Mouse (Mus musculus) limb, embryonic 10.5 days (tissue): ENCODE measurements around the gene Bco1. TPM values are rescaled to one million over a fixed set of nuclear protein-coding genes. Genes with fewer than 3 reads are reported as not detected.

ENCODE experiments used
- DNase-seq: peaks from one replicate; pipeline ENCODE4 v3.0.0-alpha.2; 2017; ENCODE audit warnings: low spot score
- H3K27ac ChIP-seq: fragments of 300-500 bp; sonication (generic); 2 replicates; pipeline ENCODE4 v1.5.1; 2016; ENCODE audit warnings: mild to moderate bottlenecking
- H3K27me3 ChIP-seq: fragments of 300-500 bp; sonication (generic); 2 replicates; pipeline ENCODE4 v1.6.1; 2016; ENCODE audit warnings: low read depth, mild to moderate bottlenecking; ENCODE audit not compliant: poor library complexity, severe bottlenecking
- H3K36me3 ChIP-seq: fragments of 300-500 bp; sonication (generic); 2 replicates; pipeline ENCODE4 v1.6.1; 2016; ENCODE audit warnings: mild to moderate bottlenecking, moderate library complexity
- H3K4me1 ChIP-seq: fragments of 300-500 bp; sonication (generic); 2 replicates; pipeline ENCODE4 v1.6.1; 2016
- H3K4me3 ChIP-seq: fragments of 300-500 bp; sonication (generic); 2 replicates; pipeline ENCODE4 v1.5.1; 2016; ENCODE audit warnings: mild to moderate bottlenecking, moderate library complexity
- H3K9me3 ChIP-seq: fragments of 300-500 bp; sonication (generic); replicated peaks from 2 replicates; pipeline ENCODE4 v1.6.1; 2016; ENCODE audit warnings: mild to moderate bottlenecking
- WGBS: fragments of 180-500 bp; shearing (Covaris S2); methylation state at CpG from one replicate; pipeline ENCODE4 v1.1.7; 2016; 5-methylcytosine and 5-hydroxymethylcytosine counted together
- polyA plus RNA-seq: library from polyadenylated mRNA; unstranded; fragments of >200 nt; fragmentation: Nextera tagmentation; extraction: Ambion mirVana; gene quantifications from 2 replicates; pipeline ENCODE4 v1.2.1, GENCODE M21; 2016

The Bco1 gene
- polyA plus RNA-seq, 1 experiment from 2014 or later: not detected

DNA sequence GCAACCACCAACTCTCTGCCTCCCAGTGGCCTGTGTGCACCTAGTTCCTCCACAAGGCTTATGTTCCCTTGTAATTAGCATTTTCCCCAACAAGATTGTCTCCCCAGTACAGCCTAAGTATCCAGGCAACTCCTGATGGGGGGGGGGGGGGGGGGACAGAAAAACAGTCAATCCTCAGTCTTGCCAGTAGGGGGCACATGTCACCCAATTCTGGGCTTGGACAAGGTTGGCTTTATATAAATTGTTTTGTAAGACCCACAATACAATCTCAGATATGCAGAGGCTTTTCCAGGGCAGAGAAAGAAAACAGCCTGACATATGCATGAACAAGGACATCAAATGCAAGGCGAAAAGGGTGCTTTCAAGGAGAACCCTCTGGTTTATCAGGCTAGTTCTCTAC, 25.9 kb upstream of the Bco1 start:
- H3K27me3 ChIP-seq: no peaks in the 10 kb centered on the region
- no peak overlapping the region for H3K4me3 ChIP-seq
- no peaks in the 10 kb centered on the region for H3K36me3 ChIP-seq
- WGBS: 90% methylated on average over 1 of the region's 1 CpGs
- no peak for DNase-seq
- H3K4me1 ChIP-seq: no peaks in the 10 kb centered on the region
- H3K9me3 ChIP-seq: no peaks in the 10 kb centered on the region
- H3K27ac ChIP-seq: no peak overlapping the region

DNA sequence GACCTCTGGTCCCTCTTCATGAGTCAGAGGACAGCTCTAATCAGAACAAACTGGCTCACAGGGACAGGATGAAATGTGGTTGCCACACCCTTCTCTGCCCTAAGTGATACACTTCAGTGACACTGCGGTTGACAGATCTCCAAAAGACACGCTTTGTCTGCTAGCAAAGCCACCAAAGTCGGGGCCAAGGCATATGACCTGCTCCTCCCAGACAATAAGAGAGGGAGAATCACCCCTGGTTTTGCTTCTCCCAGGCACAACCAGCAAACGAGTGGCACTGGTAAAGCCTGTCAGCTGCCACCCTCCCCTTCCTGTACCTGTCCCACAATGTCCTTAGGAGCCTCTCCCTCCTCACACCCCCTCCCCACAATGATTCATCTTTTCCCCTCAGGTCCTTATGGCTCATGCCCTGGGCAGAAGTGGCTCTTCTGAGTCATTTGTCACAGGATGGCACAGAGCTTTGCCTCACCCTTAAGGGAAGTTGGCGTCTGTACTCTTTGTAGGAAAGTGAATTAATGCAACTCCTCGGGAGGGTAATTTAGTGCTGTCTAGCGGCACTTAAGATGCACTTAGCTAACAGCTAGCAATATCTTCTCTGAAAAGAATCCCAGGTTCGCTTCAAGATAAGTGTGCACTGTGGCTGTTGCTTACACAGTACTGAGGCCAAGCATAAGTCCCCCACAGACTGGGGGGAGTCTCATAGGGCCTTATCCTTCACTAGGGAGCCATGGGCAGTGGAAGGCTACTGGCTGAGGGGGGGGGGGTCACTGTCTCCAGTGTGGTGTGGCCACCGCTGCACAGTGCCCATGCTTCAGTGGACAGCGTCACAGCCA, 21.1 kb upstream of the Bco1 start:
- H3K27ac ChIP-seq: no peak overlapping the region
- no peak for DNase-seq
- no peaks in the 10 kb centered on the region for H3K36me3 ChIP-seq
- no peaks in the 10 kb centered on the region for H3K9me3 ChIP-seq
- 72% methylated on average over 10 of the region's 10 CpGs for WGBS
- H3K4me1 ChIP-seq: no peaks in the 10 kb centered on the region
- H3K4me3 ChIP-seq: no peak overlapping the region
- no peaks in the 10 kb centered on the region for H3K27me3 ChIP-seq

DNA sequence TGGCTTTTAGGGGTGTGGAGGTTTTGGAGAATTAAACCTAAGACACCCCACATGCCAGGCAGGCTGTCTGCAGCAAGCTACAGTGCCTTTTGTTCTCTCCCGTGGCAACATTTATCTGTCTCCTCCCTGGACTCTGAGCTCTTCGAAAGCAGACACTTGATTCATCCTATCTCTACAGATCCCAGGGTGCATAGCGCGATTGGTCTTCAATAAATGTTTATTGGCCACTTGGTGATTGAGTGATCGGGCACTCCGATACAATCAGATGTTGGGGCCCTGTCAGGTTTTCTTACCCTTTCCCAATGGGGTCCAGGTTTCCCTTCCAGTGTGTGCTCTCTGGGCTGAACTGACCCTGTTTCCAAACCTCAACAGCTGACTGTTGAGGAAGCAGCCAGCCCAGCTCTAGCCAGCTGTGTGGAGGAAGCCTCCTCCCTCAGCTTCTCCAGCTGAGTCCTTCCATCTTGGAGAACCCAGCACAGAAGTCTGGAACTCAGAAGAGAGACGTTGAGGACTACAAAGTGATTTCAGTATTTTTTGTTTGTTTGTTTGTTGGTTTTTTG, 17.2 kb upstream of the Bco1 start:
- H3K4me3 ChIP-seq: no peak overlapping the region
- no peak overlapping the region for H3K27ac ChIP-seq
- H3K9me3 ChIP-seq: no peaks in the 10 kb centered on the region
- no peaks in the 10 kb centered on the region for H3K36me3 ChIP-seq
- no peaks in the 10 kb centered on the region for H3K4me1 ChIP-seq
- DNase-seq: no peak
- 89% methylated on average over 7 of the region's 7 CpGs for WGBS
- H3K27me3 ChIP-seq: no peaks in the 10 kb centered on the region

DNA sequence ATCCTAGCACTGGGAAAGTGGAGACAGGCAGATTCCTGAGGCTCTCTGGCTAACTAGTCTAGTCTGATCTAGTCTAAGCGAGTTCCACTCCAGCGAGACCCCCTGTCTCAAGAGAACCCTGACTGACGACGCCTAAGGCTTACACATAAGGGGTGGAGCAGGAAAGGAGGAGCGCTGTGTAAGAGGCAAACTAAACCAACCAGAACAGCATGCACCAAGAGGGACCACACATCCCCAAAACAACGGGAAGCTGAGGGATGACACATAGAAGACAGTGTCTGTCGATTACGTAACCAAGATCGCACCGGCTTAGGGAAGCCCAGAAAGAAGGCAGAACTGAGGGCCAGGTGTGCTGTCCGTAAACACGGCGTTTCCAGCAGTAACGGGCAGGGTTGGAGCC, 16.0 kb upstream of the Bco1 start:
- H3K9me3 ChIP-seq: no peaks in the 10 kb centered on the region
- no peak overlapping the region for H3K4me3 ChIP-seq
- no peaks in the 10 kb centered on the region for H3K27me3 ChIP-seq
- no peak for DNase-seq
- no peak overlapping the region for H3K27ac ChIP-seq
- no peaks in the 10 kb centered on the region for H3K36me3 ChIP-seq
- H3K4me1 ChIP-seq: no peaks in the 10 kb centered on the region
- WGBS: 91% methylated on average over 14 of the region's 14 CpGs

DNA sequence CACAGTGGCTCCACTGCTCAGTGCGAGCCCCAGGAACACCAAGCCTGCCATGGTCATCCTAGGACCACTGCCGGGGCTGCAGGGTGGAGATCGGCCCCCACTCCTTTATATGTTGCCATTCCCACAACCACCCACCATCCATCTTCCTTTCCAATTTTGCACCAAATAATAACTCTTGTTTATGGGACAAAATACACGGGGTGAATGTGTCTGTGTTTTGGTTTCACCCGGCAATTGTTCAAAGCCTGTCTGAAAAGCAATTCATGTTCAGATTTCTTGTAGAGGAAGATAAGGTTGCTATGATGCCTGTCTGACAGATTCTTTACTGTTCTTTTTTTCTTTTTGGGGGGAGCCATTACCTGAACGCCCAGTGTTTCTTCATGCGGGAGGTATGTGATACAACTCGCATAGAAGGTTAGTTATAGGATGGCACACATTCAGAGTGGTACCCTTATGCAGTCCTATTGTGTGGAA, 13.2 kb upstream of the Bco1 start, which contains the start of gene Pkd1l2:
Pkd1l2 (minus strand) TSS at position 51 of the 474 bp plus-strand sequence.
- H3K27ac ChIP-seq: no peak within 1 kb of the TSS
- H3K4me1 ChIP-seq: no peaks in the 10 kb centered on the region
- H3K9me3 ChIP-seq: no peaks in the 10 kb centered on the region
- H3K36me3 ChIP-seq: no peaks in the 10 kb centered on the region
- DNase-seq: no peak
- no peaks in the 10 kb centered on the region for H3K27me3 ChIP-seq
- no peak within 1 kb of the TSS for H3K4me3 ChIP-seq
- WGBS: 90% methylated on average over 8 of the region's 8 CpGs

DNA sequence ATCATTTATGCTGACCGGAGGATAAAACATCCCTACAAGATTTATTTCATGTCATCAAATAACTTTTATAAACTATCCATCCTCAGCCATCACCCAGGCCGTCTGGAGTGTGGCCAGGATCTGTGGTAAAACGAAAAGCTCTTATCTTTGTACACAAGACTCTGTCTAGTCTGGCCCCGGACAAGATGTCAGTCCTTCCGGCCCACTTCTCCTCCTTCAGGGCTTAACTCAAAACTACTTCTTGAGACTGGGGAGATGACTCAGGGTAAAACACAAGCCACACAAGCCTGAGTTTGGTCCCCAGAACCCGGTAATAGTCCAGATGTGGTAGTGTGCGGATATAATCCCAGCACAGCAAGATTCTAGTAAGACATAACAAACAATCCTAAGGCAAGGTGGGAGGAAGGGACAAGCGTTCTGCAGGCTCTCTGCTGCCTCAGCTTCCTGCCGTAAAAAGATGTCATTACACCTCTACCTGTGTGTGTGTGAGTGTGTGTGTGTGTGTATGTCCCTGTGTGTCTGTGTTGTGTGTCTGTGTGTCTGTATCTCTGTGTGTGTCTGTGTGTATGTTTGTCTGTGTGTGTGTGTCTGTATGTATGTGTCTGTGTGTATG, 12.6 kb upstream of the Bco1 start:
- 78% methylated on average over 9 of the region's 9 CpGs for WGBS
- no peaks in the 10 kb centered on the region for H3K4me1 ChIP-seq
- H3K27me3 ChIP-seq: no peaks in the 10 kb centered on the region
- no peaks in the 10 kb centered on the region for H3K9me3 ChIP-seq
- H3K36me3 ChIP-seq: no peaks in the 10 kb centered on the region
- no peak for DNase-seq
- no peak overlapping the region for H3K27ac ChIP-seq
- H3K4me3 ChIP-seq: no peak overlapping the region

DNA sequence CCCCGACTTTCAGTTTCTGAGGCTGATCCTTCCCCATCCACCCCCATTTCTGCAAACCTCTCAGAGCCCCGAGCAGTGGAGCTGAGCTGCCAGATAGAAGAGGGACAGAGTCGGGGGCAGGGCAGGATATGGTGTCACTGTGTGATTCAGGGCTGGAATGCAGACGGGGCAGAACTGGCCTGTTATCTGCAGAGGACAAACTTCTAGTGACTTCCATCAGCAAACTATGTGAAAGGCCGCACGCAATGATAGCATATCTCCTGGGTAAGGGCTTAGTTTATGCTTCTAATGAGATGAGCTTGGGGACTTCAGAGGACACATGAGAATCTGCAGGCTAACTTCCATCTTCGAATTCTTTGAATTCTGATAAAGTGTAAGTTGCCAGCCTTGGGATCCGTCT, 10.1 kb upstream of the Bco1 start:
- Histone ChIP-seq H3K27me3 (no peaks in the 10 kb centered on the region), H3K4me3 (no peak overlapping the region), H3K9me3 (no peaks in the 10 kb centered on the region), H3K27ac (no peak overlapping the region), H3K36me3 (no peaks in the 10 kb centered on the region), H3K4me1 (no peaks in the 10 kb centered on the region)
- DNase-seq: no peak
- 54% methylated on average over 8 of the region's 8 CpGs for WGBS

DNA sequence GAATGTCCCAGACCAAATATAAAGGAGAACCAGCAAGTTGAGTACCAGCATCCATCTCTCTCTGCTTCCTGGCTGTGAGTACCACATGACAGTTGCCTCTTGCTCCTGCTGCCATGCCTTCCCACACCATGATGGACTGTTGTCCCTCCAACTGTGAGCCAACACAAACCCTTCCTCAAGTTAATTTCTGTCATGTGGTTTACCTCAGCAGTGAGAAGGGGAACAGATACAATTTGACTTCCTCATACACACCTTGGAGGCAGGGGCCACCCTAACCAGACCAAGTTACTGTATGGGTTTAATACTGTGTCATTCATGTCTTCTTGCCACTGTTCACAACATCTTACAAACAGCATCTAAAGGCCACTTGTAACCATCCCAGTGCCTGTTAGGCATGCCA, 8.6 kb upstream of the Bco1 start:
- no peak for DNase-seq
- H3K27ac ChIP-seq: no peak overlapping the region
- H3K36me3 ChIP-seq: no peaks in the 10 kb centered on the region
- H3K4me1 ChIP-seq: no peaks in the 10 kb centered on the region
- H3K4me3 ChIP-seq: no peak overlapping the region
- H3K27me3 ChIP-seq: no peaks in the 10 kb centered on the region
- H3K9me3 ChIP-seq: no peaks in the 10 kb centered on the region

DNA sequence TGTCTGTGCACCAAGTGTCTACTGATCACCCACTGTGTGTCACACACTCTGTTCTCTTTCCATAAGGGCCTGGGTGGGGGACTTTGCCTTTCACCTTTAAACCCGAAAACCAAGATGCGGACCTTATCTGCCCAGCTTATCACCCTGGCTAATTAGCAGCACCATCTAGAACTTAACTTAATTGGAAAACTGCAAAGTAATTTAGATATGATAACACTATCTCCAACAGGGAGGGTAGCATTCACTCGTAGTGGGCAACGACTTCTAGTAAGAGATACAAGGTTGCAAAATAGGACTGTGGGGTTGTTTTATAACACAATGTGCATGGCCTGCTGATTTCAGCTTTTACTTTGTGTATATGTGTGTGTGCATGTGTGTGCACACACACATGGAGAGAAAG, 5.9 kb upstream of the Bco1 start:
- H3K4me3 ChIP-seq: no peak overlapping the region

DNA sequence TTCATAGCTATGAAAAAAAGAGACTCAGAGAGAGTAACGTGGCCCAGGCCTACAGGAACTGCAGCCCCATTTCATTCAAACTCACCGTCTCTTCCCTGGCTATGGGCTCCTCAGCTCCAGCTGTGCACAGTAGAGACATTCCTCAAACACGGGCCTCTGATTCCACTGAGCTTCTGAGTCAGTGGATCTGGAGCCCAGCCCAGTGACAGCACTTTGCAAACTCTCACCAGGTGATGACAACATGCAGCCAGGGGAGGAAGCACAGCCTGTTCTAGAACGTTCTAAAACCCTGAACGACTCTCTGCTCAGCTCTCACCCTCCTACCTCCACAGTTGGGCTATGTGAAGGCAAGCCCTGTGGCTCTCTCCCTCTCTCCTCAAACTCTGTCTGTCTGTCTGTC, 1.6 kb upstream of the Bco1 start:
- Histone ChIP-seq H3K36me3 (no peaks in the 10 kb centered on the region), H3K9me3 (no peaks in the 10 kb centered on the region), H3K27ac (no peak overlapping the region), H3K27me3 (no peaks in the 10 kb centered on the region), H3K4me3 (no peak overlapping the region), H3K4me1 (peaks cover 17% of the 10 kb centered on the region)
- no peak for DNase-seq
- 75% methylated on average over 5 of the region's 5 CpGs for WGBS

More for the DNA sequence above, 5.9 kb upstream of the Bco1 start:
- Histone ChIP-seq H3K27ac (no peak overlapping the region), H3K4me1 (no peaks in the 10 kb centered on the region), H3K27me3 (no peaks in the 10 kb centered on the region), H3K9me3 (no peaks in the 10 kb centered on the region), H3K36me3 (no peaks in the 10 kb centered on the region)
- 90% methylated on average over 4 of the region's 4 CpGs for WGBS
- DNase-seq: no peak

DNA sequence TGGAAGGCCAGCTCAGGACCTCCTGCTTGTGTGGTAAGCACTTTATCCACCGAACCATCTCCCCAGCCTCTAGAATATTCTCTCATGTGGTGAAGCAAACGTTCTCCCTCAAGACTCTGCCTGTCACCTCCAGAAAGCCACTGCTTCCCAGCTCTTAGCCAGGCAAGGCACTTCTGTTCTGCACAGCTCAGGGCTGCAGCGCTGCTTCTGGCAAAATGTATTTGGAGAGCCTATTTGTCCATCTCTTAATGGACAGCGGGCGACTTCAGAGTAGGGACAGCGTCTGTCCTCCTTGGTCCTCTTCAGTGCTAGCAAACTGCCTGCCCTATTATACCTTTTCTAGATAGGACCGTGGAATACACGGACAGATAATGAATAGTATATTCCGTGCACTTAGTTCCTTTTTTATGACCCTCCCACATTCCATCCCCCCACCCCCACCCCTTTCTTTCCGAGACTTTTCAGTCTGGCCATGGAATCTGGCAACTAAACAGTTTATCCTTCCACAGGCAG, 1.5 kb downstream of the Bco1 start:
- no peaks in the 10 kb centered on the region for H3K27me3 ChIP-seq
- H3K27ac ChIP-seq: no peak overlapping the region
- 84% methylated on average over 10 of the region's 10 CpGs for whole genome bisulfite sequencing
- H3K36me3 ChIP-seq: no peaks in the 10 kb centered on the region
- H3K4me3 ChIP-seq: no peak overlapping the region
- H3K4me1 ChIP-seq: peaks cover 17% of the 10 kb centered on the region
- no peaks in the 10 kb centered on the region for H3K9me3 ChIP-seq
- DNase-seq: no peak

DNA sequence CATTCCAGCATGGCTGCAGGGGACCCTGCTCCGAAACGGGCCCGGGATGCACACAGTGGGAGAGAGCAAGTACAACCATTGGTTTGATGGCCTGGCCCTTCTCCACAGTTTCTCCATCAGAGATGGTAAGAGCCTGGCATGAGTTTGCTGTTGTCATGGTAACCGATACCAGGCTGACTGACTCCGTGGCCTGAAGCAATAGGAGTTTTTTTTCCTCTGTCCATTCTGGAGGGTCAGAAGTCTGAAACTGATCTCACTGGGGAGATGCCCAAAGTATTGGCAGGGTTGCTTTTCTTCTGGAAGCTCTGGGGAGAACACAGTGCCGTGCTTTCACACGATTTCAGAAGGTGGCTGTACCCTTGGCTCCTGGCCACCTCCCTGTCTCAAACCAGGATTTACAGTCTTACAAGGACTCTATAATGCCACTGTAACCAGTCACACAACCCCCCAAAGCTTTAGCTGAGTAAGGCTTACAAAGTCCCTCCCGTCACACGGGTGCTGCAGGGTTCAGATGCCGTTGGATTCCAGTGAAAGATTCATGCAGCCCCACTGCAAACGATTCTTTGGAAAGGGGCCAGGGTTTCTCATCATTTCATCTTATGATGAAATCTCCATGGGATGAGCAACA, 2.0 kb downstream of the Bco1 start:
- no peak overlapping the region for H3K27ac ChIP-seq
- no peaks in the 10 kb centered on the region for H3K9me3 ChIP-seq
- no peaks in the 10 kb centered on the region for H3K27me3 ChIP-seq
- no peak overlapping the region for H3K4me3 ChIP-seq
- WGBS: 81% methylated on average over 11 of the region's 11 CpGs
- no peak for DNase-seq
- peaks cover 17% of the 10 kb centered on the region for H3K4me1 ChIP-seq
- H3K36me3 ChIP-seq: no peaks in the 10 kb centered on the region

DNA sequence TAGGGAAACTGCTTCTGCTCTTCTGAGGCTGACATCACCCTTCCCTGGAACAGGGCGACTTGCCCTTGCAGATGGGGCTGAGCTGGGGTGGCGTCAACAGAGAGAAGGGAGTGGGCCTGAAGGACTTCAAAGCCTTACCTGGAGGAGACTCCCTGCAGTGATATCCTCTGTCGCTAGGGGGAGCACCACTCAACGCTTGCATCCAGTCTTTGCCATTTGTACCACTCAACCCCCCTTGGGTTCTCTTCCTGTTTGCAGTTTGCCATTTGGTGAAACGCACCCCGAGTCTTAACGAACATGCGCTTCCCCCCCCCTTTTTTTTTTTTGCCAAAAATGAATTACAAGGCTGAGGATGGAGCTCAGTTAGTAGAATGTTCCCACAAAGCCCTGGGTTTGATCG, 11.9 kb downstream of the Bco1 start:
- H3K9me3 ChIP-seq: no peaks in the 10 kb centered on the region
- WGBS: 14% methylated on average over 9 of the region's 9 CpGs
- H3K4me1 ChIP-seq: peaks cover 5% of the 10 kb centered on the region; the same call in 1 of the 2 replicates
- peak; percentile 79 for DNase-seq
- H3K4me3 ChIP-seq: no peak overlapping the region
- H3K27ac ChIP-seq: no peak overlapping the region
- no peaks in the 10 kb centered on the region for H3K27me3 ChIP-seq
- H3K36me3 ChIP-seq: no peaks in the 10 kb centered on the region
